Mouse (Mus musculus) cerebellum, adult 9-11 months (tissue): Measurements from ENCODE around the gene Kcnj3.
"Not testable (repeated sequence)": the region's sequence is repeated elsewhere in the genome, so short reads cannot be mapped to it uniquely, and the experiment has no call there.

Experiments
- DNase-seq: peaks from one replicate; pipeline ENCODE4 v3.0.0; 2022

The Kcnj3 gene

DNA sequence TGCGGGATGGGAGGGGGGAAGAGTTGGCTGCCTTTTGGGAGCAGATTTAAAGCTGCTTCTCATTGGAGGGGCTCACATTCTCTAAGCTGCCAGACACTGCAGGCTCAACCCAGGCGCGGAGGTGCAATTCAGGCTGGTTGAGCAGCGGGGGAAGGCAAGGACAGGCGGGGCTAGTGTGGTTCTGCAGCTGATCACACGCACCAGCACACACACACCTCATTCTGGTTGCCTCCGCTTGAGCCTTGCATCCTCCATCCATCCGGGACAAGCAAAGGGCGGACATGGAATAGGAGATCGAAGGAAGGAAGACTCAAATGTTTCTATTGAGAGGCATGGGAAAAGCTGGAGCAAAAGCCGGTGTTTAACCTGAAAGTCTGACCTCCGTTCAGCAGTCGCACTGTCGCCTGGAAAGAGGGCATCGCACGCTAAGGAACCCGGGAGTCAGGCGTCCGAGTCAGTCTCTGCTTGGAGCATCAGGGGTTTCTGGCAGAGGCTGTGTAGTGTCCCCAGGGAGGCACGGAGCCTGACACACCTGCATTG, at the start of gene Kcnj3:
Kcnj3 (plus strand) TSS at position 250 of the 540 bp plus-strand sequence.
- DNase-seq: peak; percentile 87

DNA sequence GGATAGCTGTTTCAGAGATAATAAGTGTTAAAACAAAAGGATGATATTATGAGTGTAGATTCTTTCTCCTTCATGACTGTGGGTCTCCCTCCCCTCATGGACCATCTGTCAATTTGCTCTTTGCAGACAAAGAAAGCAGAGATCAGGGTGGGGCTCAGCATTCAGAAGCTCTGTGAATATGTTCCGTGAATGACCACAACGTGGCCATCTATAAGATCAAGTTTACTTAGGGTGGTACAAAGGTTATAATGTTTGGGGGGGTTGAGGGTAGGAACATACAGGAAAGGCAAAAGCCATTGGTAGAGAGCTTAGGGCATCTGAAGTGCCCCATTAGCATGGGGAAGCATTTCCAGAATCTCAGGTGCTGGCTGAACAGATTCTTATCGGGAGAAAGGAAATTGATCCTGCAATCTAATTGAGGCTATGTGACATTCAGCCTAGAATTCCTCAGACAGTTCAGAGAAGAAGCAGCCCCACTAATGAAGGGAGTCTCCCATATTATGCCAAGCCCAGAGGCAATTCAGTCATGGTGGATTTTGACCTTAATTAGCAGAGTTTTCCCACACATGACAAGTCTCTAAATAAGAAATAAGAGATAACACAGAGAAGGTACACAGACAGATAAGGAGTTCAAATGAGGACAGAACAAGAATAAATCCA, 45.3 kb upstream of the Kcnj3 start:
- DNase-seq: no peak

DNA sequence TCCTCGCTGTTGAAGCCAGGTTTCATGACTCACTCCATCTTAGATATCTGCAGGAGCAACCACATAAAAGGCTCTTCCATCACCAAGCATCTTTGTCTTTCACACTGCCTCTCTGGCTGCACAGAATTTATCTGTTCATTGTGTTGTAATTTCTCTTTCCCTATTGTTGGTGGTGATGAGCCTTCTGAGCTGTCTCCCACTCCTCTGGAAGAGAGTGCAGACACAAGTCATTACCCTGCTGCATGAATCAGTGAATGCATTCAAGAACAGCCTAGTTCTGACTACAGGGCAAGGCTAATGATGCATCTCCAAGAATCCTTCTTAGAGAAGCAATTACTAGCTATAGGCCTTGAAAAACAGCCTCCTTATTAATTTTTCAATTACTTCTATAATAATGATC, 30.5 kb upstream of the Kcnj3 start:
- no peak for DNase-seq

DNA sequence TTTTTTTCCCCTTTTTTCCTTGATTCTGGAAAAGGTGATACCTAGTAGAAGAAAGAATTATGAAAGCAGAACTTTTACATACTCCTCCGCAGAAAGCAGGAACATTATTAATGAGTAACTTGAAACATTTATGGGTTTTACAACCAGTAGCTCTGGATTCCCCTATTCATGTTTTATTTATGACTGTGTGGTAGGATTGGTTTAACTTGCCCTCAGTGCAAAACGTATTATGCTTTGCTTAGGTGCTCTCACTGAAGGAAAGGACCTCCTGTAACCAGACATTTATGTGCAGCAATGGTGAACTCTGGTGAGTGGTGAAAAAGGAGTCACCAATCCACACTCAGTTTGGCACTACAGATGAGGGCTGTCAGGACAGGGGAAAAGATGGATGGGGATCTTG, 8.1 kb upstream of the Kcnj3 start:
- no peak for DNase-seq

DNA sequence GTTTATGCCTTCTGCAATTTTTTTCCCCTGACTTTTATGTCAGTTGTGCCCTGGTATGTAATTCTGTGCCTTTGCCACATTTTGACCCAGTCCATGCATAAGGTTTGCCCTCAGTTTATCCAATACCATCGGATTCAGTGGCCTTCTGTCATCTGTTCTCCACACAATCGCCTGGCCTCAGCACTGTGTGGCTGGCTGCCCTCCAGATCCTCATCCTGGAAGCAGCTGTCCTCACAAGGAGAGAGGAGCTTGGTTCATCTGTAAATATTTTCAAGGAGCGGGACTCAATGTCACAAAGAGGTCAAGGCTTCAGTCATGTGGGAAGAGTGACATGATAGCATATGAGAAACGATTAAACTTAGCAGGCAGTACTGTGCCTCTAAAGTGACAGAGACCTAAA, 3.7 kb upstream of the Kcnj3 start:
- peak; percentile 79 for DNase-seq

DNA sequence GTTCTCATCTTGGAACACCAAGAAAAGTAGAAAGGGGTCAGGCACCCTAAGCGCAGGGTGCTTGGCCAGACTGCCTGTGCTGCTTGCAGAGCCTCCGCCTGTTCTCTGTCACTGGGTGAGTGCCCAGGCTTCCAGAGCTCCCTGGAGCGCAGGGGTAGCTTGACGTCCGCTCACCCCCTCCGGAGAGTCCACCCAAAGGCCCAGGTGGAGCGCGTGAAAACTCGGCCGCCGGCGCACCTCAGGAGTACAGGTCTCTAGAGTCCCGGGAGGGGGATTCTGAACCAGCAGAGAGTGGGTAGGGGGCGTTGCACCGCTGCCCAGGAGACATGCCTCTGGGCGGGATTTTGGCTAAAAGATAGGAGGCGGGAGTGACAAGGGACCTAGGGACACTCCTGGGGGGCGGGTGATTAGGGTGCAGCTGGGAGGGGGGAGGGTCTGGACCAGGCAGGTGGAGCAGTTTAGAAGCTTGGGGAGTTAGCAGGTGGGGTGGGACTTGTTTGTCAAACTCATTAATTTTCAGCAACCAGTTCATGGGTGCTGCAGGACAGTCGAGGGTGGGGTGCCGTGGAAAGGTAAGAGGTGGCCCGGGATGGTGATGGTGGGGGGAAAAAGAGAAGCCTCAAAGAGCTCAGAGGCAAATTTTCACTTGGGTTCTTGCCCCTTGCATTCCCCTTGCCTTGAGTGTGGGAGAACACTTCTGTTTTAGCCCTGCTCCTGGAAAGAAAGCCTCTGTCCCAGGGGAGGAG, 664 bp downstream of the Kcnj3 start:
- peak; percentile 77 for DNase-seq

DNA sequence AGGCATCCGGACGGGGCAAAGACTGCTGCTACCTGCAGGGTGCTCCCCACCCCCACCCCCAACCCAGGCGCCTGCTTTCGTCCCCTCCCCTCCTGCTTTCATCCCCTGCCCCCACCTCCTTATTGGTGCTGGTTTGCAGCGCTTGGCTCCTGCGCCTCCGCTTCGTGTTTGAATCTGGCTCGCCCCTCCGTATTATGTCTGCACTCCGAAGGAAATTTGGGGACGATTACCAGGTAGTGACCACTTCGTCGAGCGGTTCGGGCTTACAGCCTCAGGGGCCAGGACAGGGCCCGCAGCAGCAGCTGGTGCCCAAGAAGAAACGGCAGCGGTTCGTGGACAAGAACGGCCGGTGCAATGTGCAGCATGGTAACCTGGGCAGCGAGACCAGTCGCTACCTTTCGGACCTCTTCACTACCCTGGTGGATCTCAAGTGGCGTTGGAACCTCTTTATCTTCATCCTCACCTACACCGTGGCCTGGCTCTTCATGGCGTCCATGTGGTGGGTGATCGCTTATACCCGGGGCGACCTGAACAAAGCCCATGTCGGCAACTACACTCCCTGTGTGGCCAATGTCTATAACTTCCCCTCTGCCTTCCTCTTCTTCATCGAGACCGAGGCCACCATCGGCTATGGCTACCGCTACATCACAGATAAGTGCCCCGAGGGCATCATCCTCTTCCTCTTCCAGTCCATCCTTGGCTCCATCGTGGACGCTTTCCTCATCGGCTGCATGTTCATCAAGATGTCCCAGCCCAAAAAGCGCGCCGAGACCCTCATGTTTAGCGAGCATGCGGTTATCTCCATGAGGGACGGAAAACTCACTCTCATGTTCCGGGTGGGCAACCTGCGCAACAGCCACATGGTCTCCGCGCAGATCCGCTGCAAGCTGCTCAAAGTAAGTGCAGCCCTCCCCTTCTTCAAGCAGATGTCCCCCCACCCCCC, 1.5 kb downstream of the Kcnj3 start:
- DNase-seq: peak; percentile 61

DNA sequence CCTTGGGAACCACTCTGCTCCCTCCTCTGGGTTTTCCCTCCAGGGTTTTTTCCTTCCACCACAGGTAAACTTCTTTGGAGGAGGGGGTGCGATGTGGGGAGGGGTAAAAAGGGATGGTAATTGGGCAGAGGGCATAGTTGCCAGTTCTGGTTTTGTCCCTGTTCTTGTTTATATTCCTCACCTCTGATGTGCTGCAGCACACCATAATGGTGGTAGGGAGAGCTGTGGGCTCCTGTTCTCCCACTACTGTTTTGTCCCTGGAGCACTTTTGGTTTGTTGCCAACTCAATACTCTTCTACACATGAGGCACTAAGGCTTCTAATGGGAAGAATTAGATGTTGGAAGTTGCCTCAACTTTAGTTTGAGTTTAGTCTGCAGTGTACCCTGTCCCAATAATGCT, 2.2 kb downstream of the Kcnj3 start:
- DNase-seq: peak; percentile 49

DNA sequence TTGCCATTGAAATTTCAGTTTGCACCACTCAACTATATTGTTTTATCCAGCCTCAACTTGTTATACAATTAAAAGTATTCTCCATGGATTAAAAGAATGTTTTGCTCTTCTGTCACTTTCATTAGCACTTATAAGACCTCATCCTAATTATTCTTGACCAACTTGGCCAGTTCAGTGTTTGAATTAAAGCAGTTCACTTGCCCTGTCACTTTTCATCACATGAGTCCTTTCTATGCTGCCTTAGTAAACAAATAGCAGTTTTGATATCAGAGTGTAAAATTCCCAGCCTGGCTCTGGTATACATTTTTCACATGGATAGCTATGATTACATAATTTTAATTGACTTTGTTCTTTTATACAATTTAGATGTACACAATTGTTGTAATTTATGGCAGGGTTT, 3.4 kb downstream of the Kcnj3 start:
- DNase-seq: no peak

DNA sequence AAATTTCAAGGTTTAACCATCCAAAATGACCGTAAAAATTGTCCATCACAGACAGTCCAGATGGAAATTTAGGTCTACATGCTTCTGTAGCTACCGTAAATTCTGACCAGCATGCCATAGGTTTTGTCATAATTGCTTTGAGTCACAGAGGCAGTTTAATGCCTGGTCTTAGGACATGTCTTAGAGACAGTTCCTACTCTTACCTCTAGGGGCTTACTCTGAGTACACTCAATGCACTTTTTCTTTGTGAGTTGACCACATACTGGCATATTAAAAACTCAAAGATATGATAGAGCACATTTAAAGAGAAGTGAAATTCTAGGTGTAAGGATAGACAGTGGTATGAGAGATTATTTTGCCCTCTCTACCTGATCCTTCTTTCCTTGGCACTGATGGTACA, 6.2 kb downstream of the Kcnj3 start:
- no peak for DNase-seq

DNA sequence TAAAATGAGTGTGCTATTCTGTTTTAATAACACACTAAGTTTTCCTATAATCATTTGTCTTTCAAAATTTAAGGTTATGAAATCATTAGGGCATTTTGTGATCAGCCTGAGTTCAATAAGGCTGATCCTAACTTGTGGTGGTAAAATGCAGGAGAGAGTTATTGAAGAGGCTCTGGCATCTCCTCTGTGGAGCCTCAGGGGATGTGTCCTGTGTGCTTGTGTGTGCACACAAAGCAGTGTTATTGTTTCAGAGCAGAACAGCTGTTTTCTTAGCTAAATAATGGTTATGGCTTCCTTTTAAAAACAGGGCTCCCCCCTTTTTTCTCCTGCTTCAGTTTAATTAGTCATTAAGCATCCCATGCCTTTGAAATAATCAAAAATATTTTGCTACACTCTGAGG, 11.5 kb downstream of the Kcnj3 start:
- no peak for DNase-seq

DNA sequence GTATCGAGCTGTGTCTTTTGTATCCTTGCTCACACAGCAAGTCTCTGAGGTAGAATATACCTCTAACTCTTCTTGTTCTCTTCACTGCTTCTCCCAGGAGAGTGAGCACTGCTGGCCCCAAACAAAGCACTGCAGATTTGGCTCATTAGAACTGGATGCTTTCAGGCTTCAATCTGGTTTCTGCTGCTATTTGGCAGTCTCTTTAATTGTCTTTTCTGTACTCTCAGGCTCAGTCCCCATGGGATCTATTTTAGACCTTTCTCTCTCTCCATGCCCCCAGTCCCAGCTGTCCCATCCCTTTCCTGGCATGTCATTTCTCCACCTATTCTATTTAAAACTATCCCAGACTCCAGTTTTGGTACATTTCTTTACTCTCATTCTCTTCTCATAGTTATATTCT, 15.0 kb downstream of the Kcnj3 start:
- peak; percentile 83 for DNase-seq

DNA sequence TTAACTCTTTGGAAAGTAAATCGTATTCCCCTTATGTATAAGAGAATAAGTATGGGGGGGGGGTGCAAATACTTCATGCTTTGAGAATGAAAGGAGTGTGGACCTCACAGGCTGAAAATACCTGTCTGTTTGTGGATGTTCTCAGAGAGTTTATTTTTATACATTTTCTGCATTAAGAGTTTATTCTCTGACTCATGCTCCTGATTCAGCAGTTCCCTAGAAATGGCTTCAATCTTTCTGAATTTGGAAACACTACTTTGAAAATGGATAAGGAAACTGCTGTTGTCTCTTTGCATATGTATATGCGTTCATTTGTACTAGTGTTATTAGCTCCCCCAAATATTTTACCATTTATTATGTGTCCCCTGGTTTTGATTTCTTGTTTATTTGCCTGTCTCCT, 23.4 kb downstream of the Kcnj3 start:
- no peak for DNase-seq

DNA sequence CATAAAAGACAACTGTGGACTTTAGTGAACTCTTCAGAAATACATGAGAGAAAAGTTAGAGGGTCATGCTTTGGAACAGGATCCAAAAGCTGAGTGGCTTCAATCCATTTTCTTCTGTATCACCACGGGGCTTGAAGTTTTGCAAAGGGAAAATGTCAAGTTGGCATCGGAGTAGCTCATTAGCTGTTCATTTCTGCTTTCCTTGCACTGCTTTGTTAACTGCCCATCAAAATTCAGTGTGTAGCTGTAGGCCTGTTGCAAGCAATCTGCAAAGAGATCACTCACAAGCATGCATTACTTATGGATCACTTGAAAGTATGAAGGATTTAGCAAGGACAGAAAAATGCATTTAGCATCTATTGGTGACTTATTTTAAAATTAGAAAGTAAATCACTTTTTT, 33.4 kb downstream of the Kcnj3 start:
- DNase-seq: no peak

DNA sequence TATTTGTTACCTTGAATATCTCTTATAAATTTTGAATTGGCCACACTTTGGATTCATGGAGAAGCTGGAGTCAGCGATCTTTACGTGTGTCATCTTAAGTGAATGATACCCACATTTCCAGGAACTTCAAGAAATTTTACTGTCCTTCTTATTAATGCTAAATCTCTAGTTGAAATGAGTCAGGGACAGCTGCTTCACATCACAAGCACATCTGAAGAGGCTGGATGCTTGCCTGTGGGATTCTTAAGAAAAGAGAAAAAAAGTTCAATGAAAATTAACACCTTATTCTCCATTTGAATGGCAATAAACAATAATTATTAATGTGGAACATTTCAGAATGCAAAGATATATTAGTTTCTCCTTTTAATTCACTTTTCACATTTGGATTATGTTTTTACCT, 34.2 kb downstream of the Kcnj3 start:
- DNase-seq: no peak

DNA sequence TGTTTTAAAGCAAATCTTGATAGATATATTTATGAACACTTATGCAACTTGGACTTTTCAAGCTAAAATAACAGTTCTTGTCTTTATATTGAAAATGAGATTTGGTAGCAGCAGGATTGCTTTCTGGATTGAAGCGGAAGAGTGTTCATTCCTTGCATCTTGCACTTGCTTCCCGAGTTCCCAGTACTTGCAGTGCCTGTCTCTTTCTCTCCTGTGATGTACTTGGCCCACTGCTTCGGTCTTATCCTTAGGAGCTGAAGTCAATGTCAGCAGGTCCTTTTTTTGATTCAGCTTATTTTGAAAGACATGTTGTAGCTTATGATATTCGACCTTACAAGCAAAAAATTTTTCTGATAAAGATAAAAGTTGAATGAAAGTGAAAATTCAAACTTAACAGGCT, 43.7 kb downstream of the Kcnj3 start:
- no peak for DNase-seq

DNA sequence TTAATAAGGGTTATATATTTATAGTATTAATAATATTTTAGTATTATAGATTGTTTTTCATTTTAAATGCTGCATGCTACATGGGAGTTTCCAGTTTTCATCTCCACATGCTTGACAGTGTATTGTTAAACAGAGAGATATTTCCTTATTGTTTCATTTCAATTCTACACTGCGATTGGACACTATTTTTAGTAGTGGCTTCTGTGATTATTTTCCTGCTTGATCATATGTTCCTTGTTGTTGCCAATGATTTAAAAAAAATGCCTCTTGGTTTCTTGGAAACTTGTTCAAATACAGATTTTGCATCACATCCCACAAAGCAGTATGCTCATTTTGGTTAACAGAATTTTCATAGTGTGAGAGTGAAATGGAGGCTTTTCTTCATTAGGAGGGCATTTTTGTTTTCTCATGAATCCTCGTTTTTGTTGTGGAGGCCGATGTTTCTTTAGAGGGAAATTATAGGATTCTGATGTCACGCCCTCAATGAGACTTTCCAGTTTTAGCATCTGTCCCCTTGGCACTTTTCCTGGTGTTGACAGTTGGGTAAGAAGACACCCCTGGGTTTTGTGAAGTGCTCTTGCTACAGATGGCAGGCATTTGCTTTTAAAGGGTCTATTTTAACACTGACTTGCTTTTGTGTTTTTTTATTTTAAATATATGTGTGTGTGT, 44.3 kb downstream of the Kcnj3 start:
- peak; percentile 87 for DNase-seq

DNA sequence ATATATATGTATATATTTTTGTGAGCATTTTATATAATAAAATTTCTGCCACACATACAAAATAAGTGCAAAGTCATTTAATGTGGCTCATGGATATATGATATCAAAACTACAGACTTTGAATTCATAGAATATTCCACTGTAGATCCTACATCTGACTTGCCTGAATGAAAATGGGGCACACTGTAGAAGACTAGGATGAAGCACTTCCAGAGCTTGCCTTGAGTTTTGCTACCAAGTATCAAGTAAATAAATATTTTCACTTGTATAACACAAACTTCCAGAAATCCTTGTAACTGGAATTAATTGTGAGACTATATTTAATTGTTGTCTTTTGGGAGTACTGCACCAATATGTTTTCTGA, 44.8 kb downstream of the Kcnj3 start:
- no peak for DNase-seq

DNA sequence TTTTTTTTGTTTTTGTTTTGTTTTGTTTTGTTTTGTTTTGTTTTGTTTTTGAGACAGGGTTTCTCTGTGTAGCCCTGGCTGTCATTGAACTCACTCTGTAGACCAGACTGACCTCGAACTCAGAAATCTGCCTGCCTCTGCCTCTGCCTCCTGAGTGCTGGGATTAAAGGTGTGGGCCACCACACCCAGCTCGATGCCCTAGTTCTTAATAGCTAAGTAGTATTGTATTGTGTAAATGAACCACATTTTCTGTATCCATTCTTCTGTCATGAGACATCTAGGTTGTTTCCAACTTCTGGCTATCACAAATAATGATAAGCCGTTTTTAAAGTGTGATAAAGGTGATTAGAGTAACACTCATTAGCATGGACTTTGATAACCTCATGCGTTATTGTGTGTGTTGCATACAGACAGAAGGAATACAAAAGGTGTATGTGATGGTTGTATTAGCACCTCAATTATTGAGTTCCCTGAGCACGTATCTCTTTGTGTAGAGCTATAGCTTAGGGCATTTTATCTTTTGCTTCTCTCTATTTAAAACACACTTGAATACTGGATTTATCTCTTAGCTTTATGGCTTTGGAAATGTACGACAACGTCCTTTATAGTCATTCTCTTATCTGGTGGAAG, 49.8 kb downstream of the Kcnj3 start:
- DNase-seq: not testable (repeated sequence)

DNA sequence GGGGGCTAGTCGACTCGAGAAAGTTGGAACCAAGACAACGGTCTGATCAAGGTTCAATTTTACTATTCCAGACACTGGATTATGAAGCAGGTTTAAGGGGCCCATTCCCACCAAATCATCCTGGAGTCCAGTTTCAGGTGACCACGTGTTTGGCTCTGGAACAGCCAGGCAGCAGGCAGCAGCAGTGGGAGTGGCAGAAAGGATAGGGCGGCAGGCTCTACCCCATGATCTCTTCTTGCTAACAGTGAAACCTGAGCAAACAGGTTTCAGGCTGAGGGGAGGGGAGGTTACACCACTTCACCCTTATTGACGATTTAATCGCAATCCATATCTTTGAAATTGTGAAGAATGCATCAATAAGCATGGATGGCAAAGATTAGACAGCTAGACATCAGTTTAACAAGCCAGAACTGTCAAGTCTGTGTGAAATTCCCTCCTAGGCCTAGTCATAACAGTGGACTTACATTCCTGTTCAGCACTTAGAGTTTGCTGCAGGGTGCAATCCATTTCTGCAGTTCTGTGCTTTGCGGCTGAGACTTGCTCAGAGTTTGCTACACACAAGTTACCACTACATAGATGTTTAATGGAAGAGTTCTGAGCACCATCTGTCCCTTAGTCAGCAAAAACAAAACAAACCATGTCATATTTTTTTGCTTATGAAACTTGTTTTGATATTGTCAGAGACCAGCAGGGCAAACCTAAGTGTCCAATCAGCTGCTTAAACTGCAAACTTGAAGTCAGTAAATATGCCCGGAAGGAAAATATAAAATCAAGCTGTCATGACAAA, 67.8 kb downstream of the Kcnj3 start:
- DNase-seq: no peak

DNA sequence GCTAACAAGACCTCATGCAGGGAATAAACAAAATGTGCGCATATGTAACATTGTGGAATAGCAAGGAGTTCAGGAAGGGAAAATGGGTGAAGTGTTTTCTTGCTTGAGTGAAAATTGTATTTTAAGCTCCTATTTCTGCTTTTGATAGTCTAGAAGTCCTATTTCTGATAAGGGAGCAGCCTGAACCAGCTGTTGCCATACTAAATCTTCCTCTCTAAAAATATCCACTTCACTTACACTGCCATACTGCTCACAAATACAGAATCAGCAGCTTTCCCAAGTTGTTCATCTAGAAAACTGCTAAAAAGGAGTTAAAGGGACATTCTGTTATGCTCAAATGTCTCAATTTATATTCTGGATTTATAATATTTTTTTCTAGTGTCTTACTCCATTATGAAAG, 69.9 kb downstream of the Kcnj3 start:
- DNase-seq: no peak

DNA sequence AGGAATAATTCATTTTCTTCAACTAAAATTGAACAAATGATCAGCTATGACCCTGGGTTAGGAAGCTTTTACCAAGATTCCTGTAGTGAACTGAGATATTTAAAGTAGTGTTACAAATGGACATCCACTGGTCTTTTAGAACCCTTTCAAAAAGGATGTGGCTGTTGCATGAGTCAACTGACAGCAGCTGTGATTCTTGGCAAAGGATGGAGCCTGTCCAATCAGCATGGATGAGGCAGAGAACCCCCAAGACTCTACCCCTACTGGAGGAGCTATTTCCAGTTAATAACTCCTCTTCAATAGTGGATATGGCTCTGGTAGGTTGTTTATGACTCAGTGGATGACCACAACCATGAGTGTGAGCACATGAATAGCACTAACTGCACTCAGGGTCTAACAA, 81.5 kb downstream of the Kcnj3 start:
- no peak for DNase-seq
